Mouse (Mus musculus) layer of hippocampus, adult 8-10 months (tissue): ENCODE measurements around the gene Ubtfl1. TPM values are rescaled to one million over a fixed set of nuclear protein-coding genes. Genes with fewer than 3 reads are reported as not detected.
A peak's percentile ranks its signal among the peaks of the same experiment; 100 is the strongest.
"Not testable (repeated sequence)": the region's sequence is repeated elsewhere in the genome, so short reads cannot be mapped to it uniquely, and the experiment has no call there.

Source experiments
- DNase-seq, 2 experiments: peaks; one replicate each; pipeline ENCODE4 v3.0.0; 2022; ENCODE audit warnings: low spot score in 2 of 2
- microRNA-seq, 2 experiments: library from miRNA; unstranded; fragments of <30 nt; microRNA quantifications; one replicate each; pipeline ENCODE4 v1.2.0; 2022
- total RNA-seq, 4 experiments: library from RNA; stranded (reverse); gene quantifications; 2 replicates each; pipeline ENCODE4 v1.2.4; 2022

The Ubtfl1 gene
- total RNA-seq: not detected

DNA sequence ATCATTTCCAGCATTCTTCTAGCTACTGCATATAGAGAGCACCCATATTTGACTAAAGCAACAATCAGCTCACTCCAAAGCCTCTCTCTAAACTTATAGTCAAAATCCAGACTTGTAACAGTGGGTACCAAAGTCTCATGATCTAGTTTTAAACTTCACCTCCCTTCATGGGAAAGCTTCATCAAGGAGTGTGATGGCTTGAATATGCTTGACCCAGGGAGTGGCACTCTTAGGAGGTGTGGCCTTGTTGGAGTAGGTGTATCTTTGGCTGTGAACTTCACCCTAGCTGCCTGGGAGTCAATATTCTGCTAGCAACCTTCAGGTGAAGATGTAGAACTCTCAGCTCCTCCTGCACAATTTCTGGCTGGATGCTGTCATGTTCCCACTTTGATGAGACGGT, at the start of gene Ubtfl1:
Gene Ubtfl1 (plus strand): TSS at position 301 of the 400 bp plus-strand sequence.
- DNase-seq: no peak

DNA sequence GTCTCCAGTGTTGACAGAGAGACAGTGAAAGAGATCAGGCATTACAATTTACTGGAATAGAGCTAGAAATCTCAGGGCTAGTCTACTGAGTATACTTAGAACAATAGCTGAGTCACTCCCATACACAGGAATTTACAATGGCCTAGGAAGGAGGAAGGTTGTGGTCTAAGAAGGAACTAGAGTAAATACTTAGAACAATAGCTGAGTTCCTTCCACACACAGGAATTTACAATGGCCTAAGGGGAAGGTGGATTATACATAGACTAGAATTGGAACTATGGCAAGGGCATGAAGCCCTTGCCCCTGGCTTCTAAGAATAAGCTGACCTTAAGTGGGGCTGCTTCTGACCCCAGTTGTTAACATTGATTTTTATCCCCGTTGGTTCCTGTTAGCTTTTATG, 31.2 kb upstream of the Ubtfl1 start:
- not testable (repeated sequence) for DNase-seq

DNA sequence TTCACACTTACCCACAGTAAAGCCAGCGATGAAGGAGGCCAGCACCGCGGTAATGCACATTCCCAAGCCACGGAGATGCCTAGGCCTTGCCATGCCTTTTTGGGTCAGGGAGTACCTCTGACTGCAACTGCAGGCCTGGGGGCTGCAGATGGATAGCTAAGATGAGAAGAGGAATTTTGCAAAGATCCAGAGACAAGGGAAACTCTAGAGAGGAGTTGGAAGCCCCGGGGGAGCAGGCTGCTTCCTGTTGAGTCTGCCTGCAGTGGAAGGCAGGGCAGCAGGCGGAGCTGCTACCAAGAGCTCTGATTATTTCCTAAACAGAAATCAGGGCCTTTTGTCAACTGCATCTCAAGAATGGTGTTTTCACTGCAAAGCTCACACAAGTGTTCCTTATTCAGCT, 18.4 kb upstream of the Ubtfl1 start:
- no peak for DNase-seq

DNA sequence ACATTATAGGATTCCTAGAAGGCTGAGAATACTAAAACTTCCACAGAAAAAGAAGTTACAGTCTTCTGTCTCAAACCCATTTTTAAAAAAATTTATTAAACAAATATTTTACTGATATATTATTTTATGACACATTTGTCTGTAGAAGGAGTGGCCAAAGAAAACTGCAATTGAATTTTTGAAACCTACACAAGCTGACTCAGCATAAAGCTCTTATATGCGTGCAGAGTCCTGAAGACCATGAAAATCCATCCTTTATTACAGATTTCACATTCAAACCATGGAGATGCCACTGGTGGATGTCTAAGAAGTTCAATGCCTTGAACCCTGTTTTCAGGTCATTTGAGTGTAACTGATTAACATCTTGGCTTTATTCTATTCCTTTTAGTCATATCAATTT, 4.6 kb upstream of the Ubtfl1 start:
- no peak for DNase-seq

DNA sequence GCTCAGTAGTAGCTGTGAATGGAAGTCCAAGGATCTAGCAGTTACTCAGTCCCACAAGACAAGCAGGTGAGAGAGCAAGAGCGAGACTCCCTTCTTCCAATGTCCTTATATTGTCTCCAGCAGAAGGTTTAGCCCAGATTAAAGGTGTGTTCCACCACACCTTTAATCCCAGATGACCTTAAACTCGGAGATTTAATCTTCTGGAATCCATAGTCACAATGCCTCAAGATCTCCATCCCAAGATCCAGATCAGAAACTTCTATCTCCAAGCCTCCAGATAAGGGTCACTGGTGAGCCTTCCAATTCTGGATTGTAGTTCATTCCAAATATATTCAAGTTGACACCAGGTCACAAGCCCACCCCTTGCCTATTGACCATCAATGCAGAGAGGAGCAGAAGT, 1.3 kb upstream of the Ubtfl1 start, which contains the start of gene Naalad2:
Gene Naalad2 (minus strand): TSS at position 101 of the 400 bp plus-strand sequence.
- not testable (repeated sequence) for DNase-seq

DNA sequence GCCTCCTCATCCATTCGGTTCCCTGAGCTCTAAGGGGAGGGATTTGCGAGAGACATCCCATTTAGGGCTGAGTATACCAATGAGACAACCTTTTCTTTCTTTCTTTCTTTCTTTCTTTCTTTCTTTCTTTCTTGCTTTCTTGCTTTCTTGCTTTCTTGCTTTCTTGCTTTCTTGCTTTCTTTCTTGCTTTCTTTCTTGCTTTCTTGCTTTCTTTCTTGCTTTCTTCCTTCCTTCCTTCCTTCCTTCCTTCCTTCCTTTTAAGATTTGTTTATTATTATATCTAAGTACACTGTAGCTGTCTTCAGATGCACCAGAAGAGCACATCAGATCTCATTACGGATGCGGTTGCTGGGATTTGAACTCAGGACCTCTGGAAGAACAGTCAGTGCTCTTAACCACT, 8.2 kb downstream of the Ubtfl1 start:
- not testable (repeated sequence) for DNase-seq

DNA sequence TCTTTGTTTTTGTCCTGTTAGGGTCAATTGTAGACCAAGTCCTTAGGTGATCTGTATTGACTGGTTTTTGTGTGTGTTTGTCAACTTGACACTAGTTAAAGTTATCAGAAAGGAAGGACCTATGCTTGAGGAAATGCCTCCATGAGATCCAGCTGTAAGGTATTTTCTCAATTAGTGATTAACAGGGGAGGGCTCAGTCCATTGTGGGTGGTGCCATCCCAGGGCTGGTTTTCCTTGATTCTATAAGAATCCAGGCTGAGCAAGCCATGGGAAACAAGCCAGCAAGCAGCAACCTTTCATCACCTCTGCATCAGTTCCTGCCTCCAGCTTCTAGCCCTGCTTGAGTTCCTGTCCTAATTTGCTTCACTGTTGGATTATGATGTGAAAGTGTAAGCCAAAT, 26.1 kb downstream of the Ubtfl1 start, which contains the start of gene Mbd3l2:
Gene Mbd3l2 (plus strand): TSS at position 301 of the 400 bp plus-strand sequence.
- no peak for DNase-seq

DNA sequence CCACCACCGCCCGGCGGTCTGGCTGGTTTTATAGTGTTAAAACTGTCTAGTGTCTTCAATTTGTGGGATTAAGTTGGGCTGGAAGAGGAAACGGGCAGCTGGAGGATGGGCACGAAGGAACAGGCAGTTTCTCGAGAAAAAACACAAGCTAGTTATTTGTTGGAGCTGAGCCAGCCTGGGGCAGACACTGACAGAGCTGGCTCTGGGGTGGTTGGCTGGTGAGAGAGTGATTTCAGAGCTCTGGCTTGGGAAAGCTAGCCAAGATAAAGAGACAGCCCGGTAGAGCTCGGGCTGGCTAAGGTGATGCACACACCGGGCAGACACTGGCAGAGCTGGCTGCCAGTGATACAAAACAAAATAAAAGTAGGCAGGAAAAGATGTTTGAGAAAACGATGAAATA, 27.5 kb downstream of the Ubtfl1 start:
- DNase-seq: peak; percentile 3 to 12

DNA sequence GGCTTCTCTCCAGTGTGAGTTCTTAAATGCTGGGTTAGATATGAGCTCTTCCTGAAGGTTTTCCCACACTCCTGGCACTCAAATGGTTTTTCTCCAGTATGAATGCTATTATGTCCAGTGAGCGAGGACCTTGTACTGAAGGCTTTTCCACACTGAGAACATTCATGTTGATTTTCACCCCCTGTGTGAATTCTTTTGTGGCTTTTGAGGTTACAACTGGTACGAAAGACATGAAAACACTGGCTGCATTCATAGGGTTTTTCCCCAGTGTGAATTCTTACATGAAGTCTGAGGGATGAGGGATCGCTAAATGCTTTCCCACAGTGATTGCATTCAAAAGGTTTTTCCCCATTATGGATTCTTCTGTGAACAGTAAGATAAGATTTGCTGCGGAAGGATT, 52.3 kb downstream of the Ubtfl1 start:
- DNase-seq: no peak

Small RNAs within 50 kb of the gene (microRNA-seq; reads per million reads assigned to microRNA genes)
- 0 reads per million in 2 experiments for gene Gm22854

Other genes starting within 250 kb of the Ubtfl1 start
- 100 to 1,000 TPM in 2 of 4 experiments, 10 to 100 TPM in 2; 76.8 to 122 (median 101) TPM for gene Chordc1, start 112.3 kb upstream of the Ubtfl1 start, total RNA-seq
- gene Naalad2, start 1.4 kb upstream of the Ubtfl1 start, total RNA-seq: 1 to 10 TPM in 3 of 4 experiments, under 1 TPM in 1; 0.91 to 2.8 (median 2.5) TPM
- not detected for gene Mbd3l2, start 26.2 kb downstream of the Ubtfl1 start, total RNA-seq
- gene Zfp558, start 73.8 kb downstream of the Ubtfl1 start, total RNA-seq: 1 to 10 TPM; 2.4 to 4.3 (median 3.5) TPM
- not detected for gene Mbd3l1, start 73.9 kb downstream of the Ubtfl1 start, total RNA-seq